Mouse (Mus musculus) thymus, postnatal 4 days (tissue): ENCODE results near the gene Atp6ap2.
A peak's percentile ranks its signal among the peaks of the same experiment; 100 is the strongest.
"Not testable (repeated sequence)": the region's sequence is repeated elsewhere in the genome, so short reads cannot be mapped to it uniquely, and the experiment has no call there.

Source experiments
- DNase-seq: peaks from one replicate; pipeline ENCODE4 v3.0.0; 2021

Gene Atp6ap2

DNA sequence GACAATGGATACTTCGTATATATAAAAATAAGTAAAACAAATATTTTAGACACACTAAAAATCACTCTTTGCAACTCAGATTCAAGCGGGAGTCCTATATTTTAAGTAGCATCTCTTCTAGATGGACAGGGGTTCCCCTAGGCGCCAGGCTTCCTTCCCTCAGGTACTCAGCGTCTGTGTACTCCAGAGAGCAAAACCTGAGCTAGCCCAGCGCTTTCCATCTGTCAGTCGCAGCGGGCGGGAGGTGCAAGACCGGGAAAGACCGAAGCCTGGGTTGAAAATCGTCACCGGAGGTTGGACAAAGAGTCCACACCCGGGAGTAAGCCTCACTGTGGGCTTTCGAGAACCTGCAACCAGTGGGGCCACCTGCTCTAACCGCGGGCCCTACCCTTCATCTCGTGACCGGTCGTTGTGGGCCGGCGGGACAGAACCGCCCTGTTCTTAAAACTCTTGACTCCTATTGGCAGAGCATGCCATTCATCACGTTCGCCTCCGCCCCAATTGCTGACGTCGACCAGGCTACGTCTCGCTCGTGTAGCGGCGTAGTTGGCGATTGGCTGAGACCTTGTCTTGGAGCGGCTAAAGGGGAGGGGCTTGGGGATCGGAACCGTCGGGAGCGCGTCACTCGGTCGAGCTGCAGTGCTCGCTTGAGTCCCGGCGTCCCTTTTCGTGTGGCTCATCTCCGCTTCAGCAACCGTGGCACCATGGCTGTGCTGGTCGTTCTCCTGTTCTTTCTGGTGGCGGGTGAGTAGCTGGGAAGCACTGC, at the start of gene Atp6ap2:
Gene Atp6ap2, plus strand, starts transcription at position 610 of the 766 bp plus-strand sequence.
- DNase-seq, result peak; percentile 90

GRCm38 (mm10) chrX:12544417-12544816, 43.2 kb upstream of the Atp6ap2 start:
- peak; percentile 36 for DNase-seq

GRCm38 (mm10) chrX:12557086-12557485, 30.5 kb upstream of the Atp6ap2 start:
- DNase-seq, result no peak

DNA sequence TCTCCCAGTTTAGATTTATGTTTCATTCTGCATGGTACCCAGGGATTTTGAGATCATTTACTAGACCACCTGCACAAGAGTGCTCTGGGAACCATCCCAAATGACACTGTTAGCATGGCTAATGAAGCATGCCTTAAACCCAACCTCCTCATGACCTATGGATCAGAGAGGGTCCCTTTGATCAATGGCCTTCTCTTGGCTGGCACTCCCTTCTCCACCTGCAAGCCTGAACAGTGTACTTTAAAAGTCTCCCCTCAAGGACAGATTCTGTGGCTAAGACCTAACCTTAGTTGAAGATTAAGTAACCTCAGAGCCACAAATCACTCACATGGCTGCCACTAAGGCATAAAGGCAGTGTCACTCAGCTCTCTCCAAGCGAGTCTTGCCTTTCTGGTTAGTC, 16.2 kb upstream of the Atp6ap2 start:
- DNase-seq, result no peak

DNA sequence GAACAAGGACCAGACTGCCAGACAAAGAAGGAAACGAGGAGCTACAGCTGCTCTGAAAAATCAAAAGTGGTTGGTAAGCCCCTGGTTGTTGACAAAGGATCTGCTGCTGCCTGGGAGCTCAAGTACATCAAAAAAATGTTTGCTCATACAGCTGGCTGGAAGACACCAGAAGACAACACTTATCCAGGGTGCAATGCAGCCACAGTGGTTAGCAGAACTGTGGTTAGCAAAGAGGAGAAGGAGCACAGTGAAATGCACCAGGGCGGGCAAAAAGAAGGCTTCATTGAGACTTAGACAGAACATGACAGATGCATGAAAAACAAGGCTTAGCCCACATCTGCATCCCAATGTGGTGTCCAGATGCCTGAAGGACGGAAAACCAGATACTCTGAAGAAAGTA, 9.7 kb upstream of the Atp6ap2 start:
- DNase-seq, result peak; percentile 51

DNA sequence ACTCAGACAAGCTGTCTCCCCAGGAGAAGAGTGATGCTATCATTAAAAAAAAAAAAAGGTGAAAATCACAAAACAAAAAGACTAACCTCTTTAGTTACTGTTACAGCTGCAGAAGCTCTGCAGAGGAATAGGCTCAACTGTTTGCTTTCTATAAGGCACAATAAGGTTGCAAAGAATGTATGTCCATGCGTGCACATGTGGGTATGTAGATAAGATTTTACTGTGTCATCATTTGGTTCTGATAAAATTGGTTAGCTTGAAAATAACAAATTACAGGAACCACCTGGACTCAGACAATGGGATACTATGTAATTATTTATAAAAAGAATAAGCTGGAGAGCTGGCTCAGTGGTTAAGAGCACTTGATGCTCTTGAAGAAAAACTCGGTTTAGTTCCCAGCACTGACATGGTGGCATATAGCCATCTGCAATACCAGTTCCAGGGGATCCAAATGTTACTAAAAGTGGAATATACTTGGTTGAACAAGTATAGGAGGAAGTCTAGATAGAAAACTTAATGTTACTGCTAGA, 9.2 kb upstream of the Atp6ap2 start:
- DNase-seq, result no peak

- DNase-seq, result no peak
Observed at GRCm38 (mm10) chrX:12583261-12583660, 4.3 kb upstream of the Atp6ap2 start.

DNA sequence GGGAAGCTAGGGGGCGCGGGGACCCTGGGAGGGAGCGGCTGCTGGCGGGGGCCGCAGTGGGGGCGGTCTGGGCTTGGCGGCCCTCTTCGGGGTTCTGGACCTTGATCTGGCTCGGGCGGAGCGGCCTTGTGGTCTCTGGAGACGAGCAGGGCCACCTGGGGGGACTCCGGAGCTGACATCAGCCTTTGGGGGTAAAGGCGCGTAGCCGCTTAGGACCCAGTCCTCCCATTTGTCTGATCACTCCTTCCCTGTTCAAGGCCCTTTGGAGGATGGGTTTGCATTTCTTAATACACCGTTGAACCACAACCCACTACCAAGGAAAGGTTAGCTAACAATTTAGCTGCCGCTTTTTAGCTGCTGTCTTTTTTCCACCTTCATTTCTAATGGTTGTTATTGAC, 356 bp downstream of the Atp6ap2 start:
- no peak for DNase-seq

GRCm38 (mm10) chrX:12591401-12591943, 3.9 kb downstream of the Atp6ap2 start:
- no peak for DNase-seq

GRCm38 (mm10) chrX:12592011-12592410, 4.4 kb downstream of the Atp6ap2 start:
- DNase-seq, result no peak

DNA sequence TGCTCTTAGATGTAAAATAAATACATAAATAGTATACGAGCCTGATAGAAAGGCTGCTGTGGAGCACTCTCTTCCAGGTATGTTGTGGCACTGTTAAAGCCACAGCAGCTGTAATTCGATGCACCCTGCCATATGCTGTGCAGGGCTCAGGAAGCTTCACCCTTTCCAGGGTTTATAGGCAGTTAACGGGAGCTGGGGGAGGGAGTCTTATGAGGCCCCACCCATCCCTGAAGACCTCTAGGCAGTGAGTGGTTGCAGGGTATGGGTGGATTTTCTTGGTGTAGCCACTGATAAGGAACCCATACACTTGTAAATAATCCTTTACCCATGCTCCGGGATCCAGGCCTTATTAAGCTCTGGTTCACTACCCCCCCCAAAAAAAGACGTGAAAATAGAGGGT, 6.2 kb downstream of the Atp6ap2 start:
- no peak for DNase-seq

DNA sequence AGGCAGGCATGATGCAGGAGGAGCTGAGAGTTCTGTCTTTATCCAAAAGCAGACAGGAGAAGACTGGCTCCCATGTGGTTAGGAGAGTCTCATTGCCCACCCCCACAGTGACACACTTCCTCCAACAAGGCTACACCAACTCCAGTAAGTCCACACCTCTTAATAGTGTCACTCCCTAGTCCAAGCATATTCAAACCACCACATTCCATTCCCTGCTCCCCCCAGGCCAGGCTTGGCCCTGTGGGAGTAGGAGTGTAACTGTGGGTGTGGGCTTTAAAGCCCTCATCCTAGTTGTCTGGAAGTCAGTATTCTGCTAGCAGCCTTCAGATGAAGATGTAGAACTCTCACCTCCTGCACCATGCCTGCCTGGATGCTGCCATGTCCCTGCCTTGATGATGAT, 22.9 kb downstream of the Atp6ap2 start:
- not testable (repeated sequence) for DNase-seq

DNA sequence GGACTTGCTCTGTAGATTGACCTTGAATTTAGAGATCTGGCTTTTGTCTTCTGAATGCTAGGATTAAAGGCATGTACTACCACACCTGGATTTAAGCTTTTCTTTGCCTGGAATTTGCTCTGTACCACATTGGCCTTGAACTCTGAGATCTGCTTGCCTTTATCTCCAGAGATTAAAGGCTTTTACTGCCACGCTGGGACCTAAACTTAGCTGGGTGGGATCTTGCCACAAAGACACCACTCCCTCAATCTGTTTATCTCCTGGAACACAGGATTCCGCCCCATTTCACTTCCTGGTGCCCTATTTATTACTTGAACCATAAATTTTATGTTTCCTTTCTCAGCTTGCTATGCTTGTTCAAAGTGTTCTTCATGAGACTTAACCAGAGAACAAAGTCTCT, 23.6 kb downstream of the Atp6ap2 start:
- DNase-seq, result no peak

- not testable (repeated sequence) for DNase-seq
Observed at GRCm38 (mm10) chrX:12612360-12612759, 24.8 kb downstream of the Atp6ap2 start.

DNA sequence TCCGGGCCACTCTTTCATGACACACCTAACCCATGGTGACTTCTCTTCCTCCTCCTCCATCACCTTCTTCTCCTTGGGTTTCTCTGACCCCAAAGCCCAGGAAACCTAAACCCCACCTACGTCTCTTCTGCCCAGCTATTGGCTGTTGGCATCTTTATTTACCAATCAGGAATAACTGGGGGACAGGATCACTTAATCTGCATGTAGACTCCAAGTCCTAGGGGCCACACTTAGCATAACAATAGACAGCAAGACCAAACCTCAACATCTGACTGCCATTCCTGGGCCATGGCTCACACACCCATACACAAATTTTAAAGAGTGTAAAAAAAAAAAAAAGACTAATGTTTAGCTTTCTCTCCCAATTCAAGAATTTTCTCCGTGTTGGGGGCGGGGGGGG, 37.5 kb downstream of the Atp6ap2 start:
- no peak for DNase-seq

- no peak for DNase-seq
Observed at GRCm38 (mm10) chrX:12644976-12645375, 57.4 kb downstream of the Atp6ap2 start.

GRCm38 (mm10) chrX:12645531-12646304, 58.1 kb downstream of the Atp6ap2 start:
- DNase-seq, result no peak

GRCm38 (mm10) chrX:12651906-12652305, 64.3 kb downstream of the Atp6ap2 start:
- no peak for DNase-seq

GRCm38 (mm10) chrX:12653879-12654278, 66.3 kb downstream of the Atp6ap2 start:
- no peak for DNase-seq
